Mouse (Mus musculus) CH12.LX (cell line): ENCODE measurements at regions not wholly inside any gene's neighbourhood (a gene's known extent, or its start where the extent isn't known, plus 50 kb on each side); places are given as distances from the start of the nearest gene placed in this dataset.

Experiments
- CTCF ChIP-seq, 2 experiments: IDR thresholded peaks in 1 of 2; conservative IDR thresholded peaks in 1 of 2; 2 replicates each; pipeline ENCODE4 v1.5.1; 2011 to 2012; ENCODE audit warnings: low read depth in 2 of 2, low read length in 2 of 2, improper control_type of control experiment in 1 of 2, inconsistent platforms in 1 of 2, mild to moderate bottlenecking in 1 of 2, moderate library complexity in 1 of 2
- E2F4 ChIP-seq: IDR thresholded peaks from 2 replicates; pipeline ENCODE4 v1.6.1; 2011; ENCODE audit warnings: low read depth, low read length, improper control_type of control experiment; ENCODE audit not compliant: insufficient replicate concordance
- MAX ChIP-seq: IDR thresholded peaks from 2 replicates; pipeline ENCODE4 v1.6.1; 2011; ENCODE audit warnings: low read length, improper control_type of control experiment
- POLR2A ChIP-seq: IDR thresholded peaks from 2 replicates; pipeline ENCODE4 v1.6.1; 2011; ENCODE audit warnings: low read depth, mild to moderate bottlenecking, improper control_type of control experiment, low read length
- POLR2AphosphoS2 ChIP-seq: IDR thresholded peaks from 2 replicates; pipeline ENCODE4 v1.6.1; 2011; ENCODE audit warnings: low read depth, low read length, improper control_type of control experiment

- no peak for TF ChIP-seq CTCF (conservative IDR thresholded peaks at IDR 0.05 in 1 of 2, IDR thresholded peaks at IDR 0.05 in 1 of 2; ENCODE audit: low read depth in 2 of 2, low read length in 2 of 2)
- no peak for TF ChIP-seq MAX
- TF ChIP-seq E2F4 = no peak
- TF ChIP-seq POLR2A = no peak
- no peak for TF ChIP-seq POLR2AphosphoS2
These were observed 124.0 kb upstream of the Try4 start for GRCm38 (mm10) chr6:41178019-41178418.
